Comparison of ENCODE assay signal across 21 mouse cellular contexts in genomic region chr1:106208581-106208980, GRCm38 (mm10).
"Had no signal": no experiment of that assay in that cellular context is flagged by ENCODE, and none has a peak within 500 bp of the region (broad histone marks: within the 10 kb centered on the region; RNA-seq: fewer than 3 reads in every experiment).

No protein-coding gene starts in this region.

- DNase-seq: kidney, postnatal 10 days; kidney, postnatal 36 days; liver; lung, adult 18-20 months; lung, postnatal 10 days; lung, postnatal 36 days; retina, postnatal 1 day; right cerebral cortex, postnatal 25 days; thymus, adult 18-20 months; thymus, postnatal 36 days had no signal

- H3K4me3 ChIP-seq: kidney, embryonic 15.5 days; limb, embryonic 10.5 days; limb, embryonic 13.5 days; liver, embryonic 12.5 days; liver, embryonic 15.5 days; lung, embryonic 15.5 days; megakaryocyte, embryonic 14.5 days; midbrain, embryonic 10.5 days; midbrain, embryonic 13.5 days; myocyte; neural tube, embryonic 13.5 days had no signal

- H3K4me1 ChIP-seq: liver, embryonic 15.5 days had no signal

- H3K27ac ChIP-seq: kidney, embryonic 15.5 days; limb, embryonic 10.5 days; limb, embryonic 13.5 days; liver, embryonic 12.5 days; liver, embryonic 15.5 days; lung, embryonic 15.5 days; midbrain, embryonic 10.5 days; midbrain, embryonic 13.5 days; neural tube, embryonic 13.5 days had no signal
